In genomic region chr9:21287571-21288402, GRCm38 (mm10) we compare ENCODE assay signal across 8 mouse cellular contexts. TPM values are rescaled to one million over a fixed set of nuclear protein-coding genes. Genes with fewer than 3 reads are reported as not detected.
A peak's percentile ranks its signal among the peaks of the same experiment; 100 is the strongest.
DNase-seq lines count a peak whose midpoint lies in the region; ATAC-seq and TF ChIP-seq lines count a peak whose summit lies in the region.

Gene Kri1 (minus strand): TSS chr9:21287969.

- peak; percentile 91 for TF ChIP-seq POLR2A in cortical plate, adult 2 months (IDR thresholded peaks at IDR 0.05; ENCODE audit: extremely low read depth, insufficient read depth, low read length)

- H3K27me3 ChIP-seq in megakaryocyte, embryonic 14.5 days (replicated peaks) = no peaks in the 10 kb centered on the region

- peak within 1 kb of the TSS; percentile 88 for H3K4me3 ChIP-seq in cortical plate, adult 2 months (ENCODE audit: insufficient read depth, low read length)
- peak within 1 kb of the TSS; percentile 96 for H3K4me3 ChIP-seq in megakaryocyte, embryonic 14.5 days (replicated peaks)

- DNase-seq in gastrocnemius, adult 8-10 months (ENCODE audit: low spot score in 2 of 2) = peak; percentile 97 to 98
- DNase-seq in hindlimb bud, embryonic 11.5 days (ENCODE audit: extremely low spot score, low read depth, low spot score) = peak; percentile 86
- peak; percentile 91 to 98 for DNase-seq in left cerebral cortex, adult 8-10 months (ENCODE audit: low spot score in 2 of 2)
- peak; percentile 98 for DNase-seq in right cerebral cortex, postnatal 10 days (ENCODE audit: low spot score in 2 of 2)
- DNase-seq in urinary bladder, postnatal 25 days (ENCODE audit: low spot score) = peak; percentile 96

- peaks cover 8% of the 10 kb centered on the region; the same call in 1 of the 2 replicates for H3K4me1 ChIP-seq in cortical plate, adult 2 months (ENCODE audit: control insufficient read depth, insufficient read depth, low read length)
- H3K4me1 ChIP-seq in megakaryocyte, embryonic 14.5 days = peaks cover 59% of the 10 kb centered on the region

- H3K27ac ChIP-seq in cortical plate, adult 2 months (ENCODE audit: insufficient read depth, low read length) = peak within 1 kb of the TSS; percentile 62

- peaks cover 47% of the 10 kb centered on the region for H3K36me3 ChIP-seq in megakaryocyte, embryonic 14.5 days (replicated peaks; ENCODE audit: low read length)

- ATAC-seq in activated CD4-positive, CD25-positive, alpha-beta regulatory T cell, adult 4 months = peak; percentile 55

- H3K9me3 ChIP-seq in megakaryocyte, embryonic 14.5 days = no peaks in the 10 kb centered on the region

- TF ChIP-seq CTCF in cortical plate, adult 2 months (IDR thresholded peaks at IDR 0.05; ENCODE audit: extremely low read depth, insufficient read depth, low read length) = no peak

RNA-seq across cellular contexts. Expression of gene Kri1, which starts in this region (rescaled TPM):
- polyA plus RNA-seq in activated CD4-positive, CD25-positive, alpha-beta regulatory T cell, adult 4 months (2017; shearing (Covaris generic)) = 10 to 100 TPM; 20.8 to 26.1 TPM
- 42.6 and 47.2 TPM in 2 replicates for polyA plus RNA-seq in cortical plate, adult 2 months (2012; rRNA removed)
- 10 to 100 TPM in 3 of 4 experiments, 1 to 10 TPM in 1; 8.4 to 13.0 (median 11.4) TPM for total RNA-seq in gastrocnemius, adult 8-10 months (2022)
- 10 to 100 TPM; 33.5 to 43.4 (median 39.4) TPM for total RNA-seq in left cerebral cortex, adult 8-10 months (2022)
- 32.6 and 47.4 TPM in 2 replicates for polyA plus RNA-seq in megakaryocyte, embryonic 14.5 days (2012; ENCODE audit: insufficient read depth, low replicate concordance)

Comparison
In these comparisons a context has a peak if more than half of its experiments do, and no peak if none do; other contexts are left out.
1. Peak in every context shown above with its lines: DNase-seq, ATAC-seq, H3K4me3 ChIP-seq and H3K27ac ChIP-seq.